Mouse (Mus musculus): ENCODE measurements around the gene Usp51. TPM values are rescaled to one million over a fixed set of nuclear protein-coding genes. Genes with fewer than 3 reads are reported as not detected.

Gene Usp51
- total RNA-seq, 2 experiments from 2014 or later = not detected

Other genes with a start within 250 kb of the Usp51 start
- gene Shroom2, start 237.0 kb upstream of the Usp51 start, total RNA-seq (2015; ENCODE audit: low replicate concordance) = not detected in 2 replicates
- gene Shroom2, start 237.0 kb upstream of the Usp51 start, total RNA-seq (2017; ENCODE audit: low replicate concordance) = not detected in 2 replicates
- gene Gpr143, start 224.5 kb upstream of the Usp51 start, total RNA-seq (2015; ENCODE audit: low replicate concordance) = not detected in 2 replicates
- not detected in 2 replicates for gene Gpr143, start 224.5 kb upstream of the Usp51 start, total RNA-seq (2017; ENCODE audit: low replicate concordance)
- gene Mageh1, start 31.1 kb downstream of the Usp51 start, total RNA-seq (2015; ENCODE audit: low replicate concordance) = not detected in 2 replicates
- not detected in 2 replicates for gene Mageh1, start 31.1 kb downstream of the Usp51 start, total RNA-seq (2017; ENCODE audit: low replicate concordance)
- not detected in 2 replicates for gene Foxr2, start 112.3 kb downstream of the Usp51 start, total RNA-seq (2015; ENCODE audit: low replicate concordance)
- not detected in 2 replicates for gene Foxr2, start 112.3 kb downstream of the Usp51 start, total RNA-seq (2017; ENCODE audit: low replicate concordance)
- gene Rragb, start 133.5 kb downstream of the Usp51 start, total RNA-seq (2015; ENCODE audit: low replicate concordance) = 4.2 TPM in 1 of 2 replicates, not detected in the other
- not detected in 2 replicates for gene Rragb, start 133.5 kb downstream of the Usp51 start, total RNA-seq (2017; ENCODE audit: low replicate concordance)
- 0.36 and 4.6 TPM in 2 replicates for gene Klf8, start 231.0 kb downstream of the Usp51 start, total RNA-seq (2015; ENCODE audit: low replicate concordance)
- gene Klf8, start 231.0 kb downstream of the Usp51 start, total RNA-seq (2017; ENCODE audit: low replicate concordance) = 0.77 TPM in 1 of 2 replicates, not detected in the other

Data from erythroid progenitor cell, adult 5-6 weeks (primary cell).